Mouse (Mus musculus) erythroblast, adult 5-6 weeks (primary cell): ENCODE results near the gene Supt4a. TPM values are rescaled to one million over a fixed set of nuclear protein-coding genes. Genes with fewer than 3 reads are reported as not detected.
A peak's percentile ranks its signal among the peaks of the same experiment; 100 is the strongest.

ENCODE experiments used
- ATAC-seq: replicated peaks from 2 replicates; pipeline ENCODE4 v1.8.0; 2016; ENCODE audit warnings: moderate number of reproducible peaks, mild to moderate bottlenecking, moderate TSS enrichment, inconsistent platforms; ENCODE audit not compliant: poor library complexity, low FRiP score, severe bottlenecking
- total RNA-seq, 2 experiments: library from RNA; stranded (forward) in 1 of 2; stranded (reverse) in 1 of 2; fragments of 150-400 nt in 1 of 2; fragments of 200-764, 138-1000 nt in 1 of 2; gene quantifications; 2 replicates each; pipeline versions ENCODE4 v1.2.3 to v1.2.4; 2015 to 2017; ENCODE audit warnings: low replicate concordance in 2 of 2

Supt4a gene
- total RNA-seq (2015; ENCODE audit: low replicate concordance) = 133 and 166 TPM in 2 replicates
- 103 and 121 TPM in 2 replicates for total RNA-seq (2017; ENCODE audit: low replicate concordance)

DNA sequence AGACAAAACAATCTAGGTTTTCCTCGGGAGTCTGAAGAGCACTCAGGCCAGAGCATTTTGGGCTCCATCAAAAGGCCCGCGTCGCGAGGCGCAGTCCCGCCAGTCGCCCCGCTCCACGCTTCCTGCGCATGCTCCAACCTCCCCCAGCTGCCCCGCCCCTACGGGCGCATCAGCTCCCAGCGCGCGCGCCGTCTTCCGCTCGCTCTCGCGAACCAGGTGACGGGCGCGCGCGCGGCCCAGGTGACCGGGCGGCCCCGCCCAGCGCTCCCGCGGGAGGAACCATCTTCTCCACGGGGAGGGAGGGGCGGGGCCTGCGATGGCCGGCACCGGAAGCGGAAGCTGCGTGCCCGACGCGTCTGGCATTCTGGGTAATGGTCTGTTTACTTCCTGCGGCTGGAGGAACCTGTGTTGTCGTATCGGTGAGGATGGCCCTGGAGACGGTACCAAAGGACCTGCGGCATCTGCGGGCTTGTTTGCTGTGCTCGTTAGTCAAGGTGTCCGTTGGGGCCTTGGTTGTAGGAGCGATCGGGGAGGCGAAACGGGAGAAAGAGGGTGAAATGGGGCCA, at the start of gene Supt4a:
TSS of gene Supt4a (plus strand) at position 378 of the 566 bp plus-strand sequence.
- ATAC-seq = peak; percentile 83

GRCm38 (mm10) chr11:87688478-87689203, 48.7 kb upstream of the Supt4a start:
- ATAC-seq = no peak

- ATAC-seq = 0 out of 2 replicates have a peak, but pooled peaks have one; percentile 27
Measured at GRCm38 (mm10) chr11:87689402-87689808, 47.9 kb upstream of the Supt4a start.

DNA sequence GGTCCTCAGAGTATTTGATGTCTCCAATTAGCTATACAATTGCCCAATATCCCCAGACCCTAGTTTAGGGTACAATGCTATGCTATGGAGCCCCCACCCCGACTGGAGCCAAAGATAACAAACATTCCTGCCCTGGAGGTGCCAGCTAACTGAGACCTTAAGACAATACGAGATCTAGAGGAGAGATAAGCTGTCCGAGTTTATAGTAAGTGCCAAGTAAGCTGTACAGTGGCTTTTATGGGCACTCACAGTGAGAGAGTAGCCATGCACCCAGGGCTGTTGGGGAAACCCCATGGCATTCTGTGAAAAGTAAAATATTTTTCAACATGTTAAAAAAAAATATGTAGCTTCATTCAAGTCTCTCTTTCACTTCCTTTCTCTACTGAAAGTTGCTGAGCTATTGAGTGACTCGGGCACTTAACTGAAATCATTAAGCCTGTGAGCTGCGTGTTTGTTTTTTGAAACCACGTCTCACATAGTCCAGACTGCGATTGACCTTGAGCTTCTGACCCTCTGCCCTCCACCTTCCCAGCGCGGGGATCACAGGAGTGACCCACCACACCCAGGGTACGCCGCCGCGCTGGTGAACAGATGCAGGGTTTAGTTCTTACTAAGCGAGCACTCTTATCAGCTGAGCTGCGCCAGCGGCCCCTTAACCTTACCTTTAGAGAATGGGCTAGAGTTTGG, 47.2 kb upstream of the Supt4a start:
- ATAC-seq = peak; percentile 79

- no peak for ATAC-seq
Measured at GRCm38 (mm10) chr11:87697131-87697682, 40.1 kb upstream of the Supt4a start.

- no peak for ATAC-seq
Measured at GRCm38 (mm10) chr11:87698126-87698525, 39.2 kb upstream of the Supt4a start.

- no peak for ATAC-seq
Measured at GRCm38 (mm10) chr11:87701108-87701507, 36.2 kb upstream of the Supt4a start.

- ATAC-seq = no peak
Measured at GRCm38 (mm10) chr11:87701877-87702620, 35.3 kb upstream of the Supt4a start.

- ATAC-seq = no peak; the same call in 1 of the 2 replicates
Measured at GRCm38 (mm10) chr11:87703654-87704053, 33.7 kb upstream of the Supt4a start.

DNA sequence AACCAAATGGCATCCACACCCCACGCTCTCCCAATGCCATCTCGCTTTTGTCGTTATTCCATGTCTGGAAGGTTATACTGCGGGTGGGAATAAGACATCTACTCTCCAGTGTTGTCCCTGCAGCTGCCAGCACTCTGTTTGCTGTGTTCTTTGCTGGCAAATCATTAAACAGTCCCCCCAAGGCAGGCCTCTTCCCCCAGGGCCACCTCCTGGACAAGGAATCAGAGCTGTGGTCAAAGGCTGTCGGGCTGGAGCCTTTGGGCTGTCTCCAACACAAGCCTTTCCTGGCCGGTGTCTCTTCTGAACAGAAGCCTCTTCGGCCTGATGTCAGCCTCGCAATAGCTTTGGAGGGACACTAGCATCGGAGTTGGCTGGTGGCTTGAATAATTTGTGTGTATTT, 33.1 kb upstream of the Supt4a start:
- ATAC-seq = no peak

DNA sequence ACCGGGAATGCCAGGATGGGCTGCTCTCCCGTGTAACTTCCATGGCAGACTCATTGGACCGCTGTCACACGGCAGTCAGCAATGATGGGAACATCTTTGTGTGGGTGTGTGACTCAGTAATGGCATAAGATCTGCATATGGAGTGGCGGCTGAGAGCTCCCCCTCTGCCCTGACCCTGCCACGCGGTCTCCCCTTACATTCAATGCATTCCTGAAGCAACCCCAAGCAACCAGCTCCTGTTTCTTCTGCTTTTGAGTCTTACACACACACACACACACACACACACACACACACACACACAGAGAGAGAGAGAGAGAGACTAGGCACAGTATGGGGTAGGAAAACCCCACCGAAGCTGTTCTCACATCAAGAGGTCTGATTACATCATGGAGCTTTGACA, 29.8 kb upstream of the Supt4a start:
- no peak for ATAC-seq

GRCm38 (mm10) chr11:87708979-87709378, 28.4 kb upstream of the Supt4a start:
- ATAC-seq = no peak

DNA sequence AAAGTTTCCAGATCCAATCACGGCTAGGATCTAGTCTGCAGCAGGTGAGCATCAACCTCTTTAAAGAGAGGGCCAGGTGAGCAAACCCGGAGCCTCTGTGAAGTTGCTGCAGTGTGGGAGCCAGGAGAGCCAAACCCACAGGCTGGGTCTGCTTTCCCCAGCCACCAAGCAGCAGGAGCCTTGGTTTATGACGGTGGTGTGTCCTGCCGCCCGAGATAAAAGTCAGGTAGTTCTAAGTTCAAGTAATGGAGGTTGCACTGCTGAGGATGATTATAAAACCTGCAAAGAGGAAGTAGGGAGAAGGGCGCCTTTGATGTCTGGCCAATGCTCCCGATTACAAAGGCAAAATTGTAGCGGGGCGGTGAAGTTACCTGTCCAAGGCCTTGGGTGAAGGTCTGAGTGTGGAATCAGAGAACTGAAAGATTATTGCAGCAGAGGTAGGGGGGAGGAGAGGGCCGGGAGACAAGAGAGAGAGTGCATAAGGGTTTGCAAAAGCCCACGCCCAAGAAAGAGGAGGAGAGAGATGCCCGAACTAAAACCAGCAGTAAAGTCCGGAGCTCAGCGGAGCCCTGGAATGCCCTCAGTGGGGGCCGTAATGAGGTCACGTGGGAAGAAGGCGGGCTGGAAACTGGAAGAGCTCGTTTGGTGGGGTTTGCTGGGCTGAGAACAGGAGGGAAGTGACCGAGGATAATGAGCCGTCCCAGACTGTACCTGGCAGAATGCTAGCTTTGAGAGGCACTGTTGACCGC, 27.7 kb upstream of the Supt4a start:
- ATAC-seq = 0 out of 2 replicates have a peak, but pooled peaks have one; percentile 43

DNA sequence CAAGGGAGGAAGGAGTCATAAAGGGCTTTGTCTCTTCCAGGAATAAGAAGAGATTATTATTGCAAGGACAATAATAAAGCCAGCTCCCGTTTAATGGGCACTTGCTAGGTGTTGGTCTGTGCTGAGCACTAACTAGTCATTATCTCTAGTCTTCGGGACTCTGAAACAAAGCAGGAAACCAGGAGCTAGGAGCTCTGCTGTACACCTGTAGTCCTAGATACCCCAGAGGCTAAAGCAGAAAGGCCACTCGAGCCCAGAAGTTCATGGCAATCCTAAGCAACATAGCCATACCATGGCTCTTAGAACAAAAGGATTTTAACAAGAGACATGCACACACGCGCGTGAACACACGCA, 27.1 kb upstream of the Supt4a start:
- no peak for ATAC-seq

GRCm38 (mm10) chr11:87712188-87712587, 25.2 kb upstream of the Supt4a start:
- ATAC-seq = no peak

GRCm38 (mm10) chr11:87715999-87716398, 21.4 kb upstream of the Supt4a start:
- no peak for ATAC-seq

DNA sequence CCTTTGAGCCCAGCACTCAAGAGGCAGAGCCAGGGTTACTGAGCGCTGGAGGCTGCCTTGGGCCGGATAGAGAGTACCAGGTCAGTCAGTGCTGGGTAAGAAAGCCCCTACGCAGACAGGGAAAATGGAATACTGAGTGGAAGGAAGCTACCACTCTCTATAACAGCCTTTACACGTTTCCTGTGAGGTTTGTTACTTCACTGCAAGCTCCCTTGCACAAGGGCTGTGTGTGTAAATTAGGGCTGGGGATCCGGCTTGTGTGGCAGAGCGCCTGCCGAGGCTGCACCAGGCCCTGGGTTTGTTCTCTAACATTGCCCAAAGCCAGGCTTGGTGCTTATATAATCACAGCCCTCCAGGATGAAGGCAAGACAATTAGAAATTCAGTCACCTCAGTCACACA, 17.8 kb upstream of the Supt4a start:
- no peak for ATAC-seq

DNA sequence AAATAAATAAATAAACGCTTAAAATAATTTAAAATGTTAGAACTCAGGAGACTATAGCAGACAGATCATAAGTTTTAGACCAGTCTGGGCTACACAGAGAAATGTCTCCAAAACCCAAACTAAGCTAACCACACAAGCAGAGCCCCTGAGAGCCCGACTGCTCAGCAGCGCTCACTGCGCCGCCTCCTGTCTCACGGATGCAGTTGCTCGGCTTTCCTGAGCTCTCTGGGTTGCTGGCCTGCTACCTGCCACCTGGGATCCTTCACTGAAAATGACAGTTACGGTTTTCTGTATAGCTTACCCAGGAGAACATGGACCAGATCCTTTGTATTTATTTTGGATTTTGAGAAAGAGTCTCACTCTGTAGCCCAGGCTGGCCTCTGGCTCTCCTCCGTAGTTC, 17.0 kb upstream of the Supt4a start:
- ATAC-seq = no peak

DNA sequence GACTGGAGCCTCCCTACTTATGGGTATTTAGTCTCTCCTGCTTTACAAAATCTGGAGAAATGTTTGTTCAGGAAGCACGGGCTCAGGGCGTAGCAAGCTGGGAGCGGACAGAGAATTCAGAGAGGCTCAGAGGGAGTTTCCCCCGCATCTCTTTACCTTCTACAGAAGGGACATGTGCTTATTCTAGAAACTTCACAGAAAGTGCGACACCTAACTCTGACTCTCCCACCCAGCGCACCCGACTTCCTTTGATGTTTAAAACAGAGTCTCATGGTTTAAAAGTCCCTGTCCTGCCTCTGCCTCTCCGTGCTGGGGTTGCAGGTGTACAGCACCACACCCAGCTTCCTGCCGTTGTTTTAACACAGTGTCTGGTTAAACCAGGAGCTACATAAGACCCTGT, 16.5 kb upstream of the Supt4a start:
- no peak for ATAC-seq
